Mouse (Mus musculus): ENCODE results near the gene Six5.

DNA sequence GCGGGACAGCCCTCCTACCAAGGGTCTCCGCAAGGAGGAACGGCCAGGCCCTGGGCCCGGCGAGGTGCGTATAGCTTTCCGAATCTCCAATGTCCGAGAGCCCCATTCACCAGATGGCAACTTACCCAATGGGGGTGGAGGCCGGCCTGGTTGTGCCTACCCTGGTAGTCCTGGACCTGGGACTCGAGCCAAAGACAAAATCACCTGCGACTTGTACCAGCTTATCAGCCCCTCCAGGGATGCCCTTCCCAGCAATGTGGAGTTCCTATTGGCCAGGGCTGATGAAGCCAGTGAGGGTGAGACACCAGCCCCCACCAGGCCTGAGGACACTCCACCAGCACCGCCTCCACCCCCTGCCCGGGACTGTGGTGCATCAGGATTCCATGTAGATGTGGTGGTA, 41.8 kb downstream of the Six5 start:
- TF ChIP-seq POLR2A (IDR thresholded peaks at IDR 0.05; ENCODE audit: low read depth, low read length) (no peak), CTCF (IDR thresholded peaks at IDR 0.05; ENCODE audit: extremely low read depth, insufficient read depth, insufficient read length, insufficient replicate concordance) (no peak)

Measured in spleen, adult 2 months (tissue).